Mouse (Mus musculus): ENCODE results near the gene Leng1. TPM values are rescaled to one million over a fixed set of nuclear protein-coding genes. Genes with fewer than 3 reads are reported as not detected.
"Not testable (repeated sequence)": the region's sequence is repeated elsewhere in the genome, so short reads cannot be mapped to it uniquely, and the experiment has no call there.

Leng1 gene
- polyA plus RNA-seq, 1 experiment from 2014 or later = 18.5 TPM

DNA sequence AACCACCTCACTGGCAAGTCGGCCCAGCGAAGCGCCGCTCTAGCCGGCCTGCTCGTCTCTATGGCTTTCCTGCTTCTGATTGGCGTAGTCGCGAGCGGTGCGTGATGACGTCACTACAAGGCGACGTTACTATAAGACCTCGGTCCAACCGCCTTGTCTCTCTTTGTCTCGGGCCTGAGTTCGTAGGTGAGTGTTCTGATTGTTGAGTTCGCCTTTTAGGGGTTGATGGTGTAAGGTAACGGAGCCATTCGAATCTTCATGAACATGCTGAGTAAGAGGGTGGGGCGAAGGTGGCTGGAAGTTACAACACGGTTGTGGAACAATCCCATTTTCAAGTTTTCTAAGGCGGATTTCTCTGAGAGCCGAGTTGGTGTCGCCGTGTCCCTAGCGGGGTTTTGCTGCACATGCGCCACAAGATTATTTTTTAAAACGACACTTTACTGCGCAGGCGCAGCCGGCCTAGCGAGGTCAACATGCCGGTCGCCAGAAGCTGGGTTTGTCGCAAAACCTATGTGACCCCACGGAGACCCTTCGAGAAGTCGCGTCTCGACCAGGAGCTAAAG lies 38.3 kb upstream of the Leng1 start, which contains the start of gene Rps9:
Gene Rps9, plus strand, starts transcription at position 115 of the 563 bp plus-strand sequence.
- Histone ChIP-seq H3K9ac (ENCODE audit: low read depth, low read length) (peak within 1 kb of the TSS; percentile 76), H3K4me2 (ENCODE audit: low read length) (peak within 1 kb of the TSS; percentile 59), H3K4me3 (replicated peaks; ENCODE audit: low read depth, low read length) (peak within 1 kb of the TSS; percentile 68), H3K9me3 (replicated peaks; ENCODE audit: low read length) (no peaks in the 10 kb centered on the region), H3K27me3 (ENCODE audit: insufficient read depth, low read length) (no peaks in the 10 kb centered on the region), H3K4me1 (replicated peaks; ENCODE audit: insufficient read depth, low read length) (peaks cover 11% of the 10 kb centered on the region; the same call in 1 of the 2 replicates), H3K27ac (peak within 1 kb of the TSS; percentile 94), H3K36me3 (ENCODE audit: insufficient read depth, low read length) (peaks cover 28% of the 10 kb centered on the region)
- ATAC-seq (replicated peaks; ENCODE audit: low FRiP score, low read depth) (peak; percentile 94), DNase-seq (ENCODE audit: low spot score) (peak; percentile 98)
- 3% methylated on average over 42 of the region's 42 CpGs for WGBS
- 0 out of 2 replicates have a peak, but pooled peaks have one; percentile 15 for TF ChIP-seq CTCF (IDR thresholded peaks at IDR 0.05; ENCODE audit: low read depth)

DNA sequence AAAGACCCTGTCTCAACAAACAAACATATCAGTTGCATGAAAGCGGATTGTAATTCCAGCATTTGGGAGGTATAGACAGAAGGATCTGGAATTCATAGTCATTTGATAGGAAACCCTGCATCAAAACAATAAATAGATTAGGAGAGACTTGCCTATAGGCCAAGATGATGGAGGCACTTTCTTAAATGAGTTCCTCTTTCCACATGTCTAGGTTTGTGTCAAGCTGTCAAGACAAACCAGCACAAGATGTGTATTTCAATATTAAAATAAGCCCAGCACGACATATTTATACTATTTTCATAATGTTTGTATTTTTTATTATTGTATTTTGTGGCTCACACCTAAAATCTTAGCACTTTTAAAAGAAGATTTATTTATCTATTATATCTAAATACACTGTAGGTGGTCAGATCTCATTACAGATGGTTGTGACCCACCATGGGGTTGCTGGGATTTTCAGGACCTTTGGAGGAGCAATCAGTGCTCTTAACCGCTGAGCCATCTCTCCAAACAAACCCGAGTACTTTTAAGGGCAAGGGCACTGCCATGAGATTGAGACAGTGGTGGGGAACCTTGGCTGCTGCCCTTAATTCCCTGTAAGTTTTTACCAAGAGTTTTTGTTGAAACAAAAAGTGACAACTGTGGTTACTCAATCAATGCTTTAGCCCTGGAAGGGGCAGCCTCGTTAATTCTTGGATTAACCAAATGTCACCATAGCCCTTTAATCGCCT lies 37.7 kb upstream of the Leng1 start:
- peak overlapping the region; percentile 94 for H3K27ac ChIP-seq
- no peaks in the 10 kb centered on the region for H3K9me3 ChIP-seq (replicated peaks; ENCODE audit: low read length)
- 24% methylated on average over 6 of the region's 6 CpGs for WGBS
- H3K4me1 ChIP-seq (replicated peaks; ENCODE audit: insufficient read depth, low read length) = peaks cover 11% of the 10 kb centered on the region; the same call in 1 of the 2 replicates
- no peaks in the 10 kb centered on the region for H3K27me3 ChIP-seq (ENCODE audit: insufficient read depth, low read length)
- ATAC-seq (replicated peaks; ENCODE audit: low FRiP score, low read depth) = peak; percentile 23
- peak overlapping the region; percentile 68 for H3K4me3 ChIP-seq (replicated peaks; ENCODE audit: low read depth, low read length)
- TF ChIP-seq CTCF (IDR thresholded peaks at IDR 0.05; ENCODE audit: low read depth) = no peak
- no peak for DNase-seq (ENCODE audit: low spot score)
- H3K36me3 ChIP-seq (ENCODE audit: insufficient read depth, low read length) = peaks cover 34% of the 10 kb centered on the region
- peak overlapping the region; percentile 53; the same call in 1 of the 2 replicates for H3K9ac ChIP-seq (ENCODE audit: low read depth, low read length)
- H3K4me2 ChIP-seq (ENCODE audit: low read length) = peak overlapping the region; percentile 56

DNA sequence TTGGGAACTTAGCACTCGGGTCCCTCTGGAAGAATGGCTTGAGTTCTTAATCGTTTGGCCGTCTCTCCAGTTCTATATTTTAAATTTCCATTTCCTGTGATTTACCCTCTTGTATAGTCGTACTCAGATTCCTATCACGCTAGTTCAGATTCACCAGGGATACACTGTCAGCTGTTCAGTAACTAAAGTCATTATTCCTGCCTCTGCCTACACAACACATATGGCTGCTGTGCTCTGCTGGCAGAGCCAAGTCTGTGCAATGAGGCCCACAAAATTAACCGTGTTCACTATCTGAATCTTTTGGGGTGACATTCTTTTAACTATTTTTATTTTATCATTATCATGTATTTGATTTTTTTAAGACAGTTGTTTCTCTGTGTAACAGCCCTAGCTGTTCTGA lies 32.8 kb upstream of the Leng1 start:
- Histone ChIP-seq H3K9me3 (replicated peaks; ENCODE audit: low read length) (no peaks in the 10 kb centered on the region), H3K4me3 (replicated peaks; ENCODE audit: low read depth, low read length) (no peak overlapping the region), H3K27ac (no peak overlapping the region), H3K36me3 (ENCODE audit: insufficient read depth, low read length) (peaks cover 30% of the 10 kb centered on the region), H3K4me2 (ENCODE audit: low read length) (no peak overlapping the region), H3K4me1 (replicated peaks; ENCODE audit: insufficient read depth, low read length) (peaks cover 8% of the 10 kb centered on the region; the same call in 1 of the 2 replicates), H3K9ac (ENCODE audit: low read depth, low read length) (no peak overlapping the region), H3K27me3 (ENCODE audit: insufficient read depth, low read length) (no peaks in the 10 kb centered on the region)
- 93% methylated on average over 6 of the region's 6 CpGs for WGBS
- DNase-seq (ENCODE audit: low spot score) (no peak), ATAC-seq (replicated peaks; ENCODE audit: low FRiP score, low read depth) (no peak)
- TF ChIP-seq CTCF (IDR thresholded peaks at IDR 0.05; ENCODE audit: low read depth) = no peak

DNA sequence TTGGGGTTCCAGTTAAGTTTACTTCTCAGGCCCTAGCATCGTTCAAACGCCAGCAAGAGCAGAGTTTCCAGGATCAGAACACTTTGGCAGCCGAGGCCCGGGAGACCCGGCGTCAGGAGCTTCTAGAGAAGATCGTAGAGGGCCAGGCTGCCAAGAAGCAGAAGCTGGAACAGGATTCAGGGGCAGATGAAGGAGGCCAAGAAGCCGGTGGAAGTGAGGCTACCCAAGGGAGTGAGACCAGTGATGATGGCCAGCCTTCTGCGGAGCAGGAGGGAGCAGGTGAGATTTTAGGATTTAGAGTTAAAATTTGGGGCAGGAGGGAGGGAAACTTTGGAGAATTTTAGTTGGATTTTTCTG lies 29.3 kb upstream of the Leng1 start:
- Histone ChIP-seq H3K36me3 (ENCODE audit: insufficient read depth, low read length) (peaks cover 23% of the 10 kb centered on the region), H3K4me2 (ENCODE audit: low read length) (peak overlapping the region; percentile 94), H3K27ac (peak overlapping the region; percentile 95), H3K9ac (ENCODE audit: low read depth, low read length) (peak overlapping the region; percentile 89), H3K4me1 (replicated peaks; ENCODE audit: insufficient read depth, low read length) (peaks cover 17% of the 10 kb centered on the region), H3K4me3 (replicated peaks; ENCODE audit: low read depth, low read length) (peak overlapping the region; percentile 81)
- H3K9me3 ChIP-seq (replicated peaks; ENCODE audit: low read length); H3K27me3 ChIP-seq (ENCODE audit: insufficient read depth, low read length); ATAC-seq (replicated peaks; ENCODE audit: low FRiP score, low read depth); DNase-seq (ENCODE audit: low spot score): not testable (repeated sequence)
- WGBS = 2% methylated on average over 9 of the region's 9 CpGs

DNA sequence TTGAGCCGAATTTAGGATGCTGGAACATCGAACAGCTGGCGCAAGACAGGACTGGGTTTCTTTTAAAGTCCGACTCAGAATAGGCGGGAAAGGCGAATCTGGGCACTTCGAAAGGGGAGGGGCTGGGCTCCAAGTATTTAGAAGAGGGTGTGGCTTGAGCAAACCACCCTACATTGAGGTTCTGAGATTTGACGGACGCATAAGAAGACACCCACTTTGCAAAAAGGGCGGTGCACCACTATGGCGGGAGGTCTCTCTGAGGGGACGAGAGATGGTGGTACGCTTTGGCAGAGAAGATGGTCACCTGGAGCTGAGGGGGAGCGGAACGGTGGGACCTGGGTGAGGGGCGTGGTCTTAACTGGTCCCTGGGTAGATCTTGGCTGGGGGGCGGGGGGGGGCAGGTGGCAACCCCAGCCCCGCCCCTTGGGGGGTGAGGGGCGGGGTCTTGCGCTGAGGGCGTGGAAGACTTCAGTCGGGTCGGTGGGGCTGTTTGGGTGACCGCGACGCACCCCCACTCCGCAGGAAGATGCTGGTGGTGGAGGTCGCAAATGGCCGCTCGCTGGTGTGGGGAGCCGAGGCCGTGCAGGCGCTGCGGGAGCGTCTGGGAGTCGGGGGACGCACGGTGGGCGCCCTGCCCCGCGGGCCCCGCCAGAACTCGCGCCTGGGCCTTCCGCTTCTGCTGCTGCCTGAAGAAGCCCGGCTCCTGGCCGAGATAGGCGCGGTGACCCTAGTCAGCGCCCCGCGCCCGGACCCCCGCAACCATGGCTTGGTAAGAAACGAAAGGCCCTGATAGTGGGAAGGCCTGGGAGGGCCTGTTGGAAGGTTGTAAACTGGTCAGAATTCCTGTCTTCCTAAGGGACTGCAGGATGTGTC lies 28.7 kb upstream of the Leng1 start:
- WGBS = under 1% methylated on average over 52 of the region's 55 CpGs
- Histone ChIP-seq H3K4me1 (replicated peaks; ENCODE audit: insufficient read depth, low read length) (peaks cover 17% of the 10 kb centered on the region), H3K36me3 (ENCODE audit: insufficient read depth, low read length) (peaks cover 20% of the 10 kb centered on the region), H3K4me3 (replicated peaks; ENCODE audit: low read depth, low read length) (peak overlapping the region; percentile 81), H3K9ac (ENCODE audit: low read depth, low read length) (peak overlapping the region; percentile 89), H3K9me3 (replicated peaks; ENCODE audit: low read length) (no peaks in the 10 kb centered on the region), H3K4me2 (ENCODE audit: low read length) (peak overlapping the region; percentile 94), H3K27ac (peak overlapping the region; percentile 95), H3K27me3 (ENCODE audit: insufficient read depth, low read length) (no peaks in the 10 kb centered on the region)
- ATAC-seq (replicated peaks; ENCODE audit: low FRiP score, low read depth) (peak; percentile 51), DNase-seq (ENCODE audit: low spot score) (peak; percentile 98)
- TF ChIP-seq CTCF (IDR thresholded peaks at IDR 0.05; ENCODE audit: low read depth) = no peak

DNA sequence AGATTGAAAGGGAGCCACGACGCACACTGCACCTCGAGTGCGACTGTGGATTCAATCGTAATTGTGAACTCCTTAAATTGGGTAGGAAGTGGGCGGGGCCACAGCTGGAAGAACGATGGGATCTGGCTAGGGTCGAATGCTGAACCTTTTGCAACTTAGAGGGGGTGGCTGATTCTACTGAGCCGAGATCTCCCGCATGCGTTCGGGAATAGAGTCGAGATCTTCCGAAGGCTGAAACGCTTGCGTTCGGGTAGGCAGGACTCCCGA lies 28.1 kb upstream of the Leng1 start:
- Histone ChIP-seq H3K27me3 (ENCODE audit: insufficient read depth, low read length) (no peaks in the 10 kb centered on the region), H3K4me1 (replicated peaks; ENCODE audit: insufficient read depth, low read length) (peaks cover 17% of the 10 kb centered on the region), H3K9ac (ENCODE audit: low read depth, low read length) (peak overlapping the region; percentile 89), H3K4me3 (replicated peaks; ENCODE audit: low read depth, low read length) (peak overlapping the region; percentile 81), H3K27ac (peak overlapping the region; percentile 95), H3K36me3 (ENCODE audit: insufficient read depth, low read length) (peaks cover 15% of the 10 kb centered on the region), H3K9me3 (replicated peaks; ENCODE audit: low read length) (no peaks in the 10 kb centered on the region), H3K4me2 (ENCODE audit: low read length) (peak overlapping the region; percentile 94)
- ATAC-seq (replicated peaks; ENCODE audit: low FRiP score, low read depth) (no peak), DNase-seq (ENCODE audit: low spot score) (no peak)
- TF ChIP-seq CTCF (IDR thresholded peaks at IDR 0.05; ENCODE audit: low read depth) = no peak
- WGBS = under 1% methylated on average over 18 of the region's 18 CpGs

All from kidney, postnatal 0 days (tissue).